Mouse (Mus musculus): ENCODE results near the gene Myh7b. TPM values are rescaled to one million over a fixed set of nuclear protein-coding genes. Genes with fewer than 3 reads are reported as not detected.

The Myh7b gene
- 0.80 and 1.0 TPM in 2 replicates for polyA plus RNA-seq (2015; fragmentation: Nextera tagmentation; extraction: Ambion mirVana)

DNA sequence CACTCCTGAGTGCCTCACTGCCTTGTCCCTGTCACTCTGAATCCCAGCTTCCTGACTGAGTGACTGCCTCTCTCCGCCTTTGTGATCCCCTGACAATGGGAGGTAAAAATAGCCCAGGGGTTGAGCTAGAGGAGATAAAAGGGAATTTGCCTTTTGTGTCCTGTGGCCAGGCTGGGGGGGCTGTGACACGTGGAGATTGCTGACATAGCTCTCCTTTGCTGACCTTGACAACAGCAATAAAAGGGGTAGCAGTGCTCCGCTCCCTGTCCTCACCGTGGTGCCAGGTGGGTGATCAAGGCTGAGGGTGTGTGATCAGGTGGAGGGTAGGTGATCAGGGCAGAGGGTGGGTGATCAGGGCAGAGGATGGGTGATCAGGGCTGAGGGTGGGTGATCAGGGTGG, at the start of gene Myh7b:
Gene Myh7b (plus strand): TSS at position 235 of the 400 bp plus-strand sequence.
- H3K4me2 ChIP-seq (ENCODE audit: low read length) = no peak within 1 kb of the TSS
- no peaks in the 10 kb centered on the region for H3K27me3 ChIP-seq (ENCODE audit: control insufficient read depth, insufficient read depth, low read depth, low read length)
- H3K36me3 ChIP-seq (ENCODE audit: control insufficient read depth, insufficient read depth, low read length) = no peaks in the 10 kb centered on the region
- 37% methylated on average over 4 of the region's 4 CpGs for WGBS
- no peaks in the 10 kb centered on the region for H3K9me3 ChIP-seq (replicated peaks; ENCODE audit: control insufficient read depth, low read length, poor library complexity, severe bottlenecking)
- H3K9ac ChIP-seq (ENCODE audit: low read depth, low read length) = no peak within 1 kb of the TSS
- H3K27ac ChIP-seq (ENCODE audit: low read length) = no peak within 1 kb of the TSS
- H3K4me1 ChIP-seq (ENCODE audit: control insufficient read depth, insufficient read depth, low read length) = no peaks in the 10 kb centered on the region
- ATAC-seq = no peak
- H3K4me3 ChIP-seq (ENCODE audit: low read depth, low read length) = no peak within 1 kb of the TSS

DNA sequence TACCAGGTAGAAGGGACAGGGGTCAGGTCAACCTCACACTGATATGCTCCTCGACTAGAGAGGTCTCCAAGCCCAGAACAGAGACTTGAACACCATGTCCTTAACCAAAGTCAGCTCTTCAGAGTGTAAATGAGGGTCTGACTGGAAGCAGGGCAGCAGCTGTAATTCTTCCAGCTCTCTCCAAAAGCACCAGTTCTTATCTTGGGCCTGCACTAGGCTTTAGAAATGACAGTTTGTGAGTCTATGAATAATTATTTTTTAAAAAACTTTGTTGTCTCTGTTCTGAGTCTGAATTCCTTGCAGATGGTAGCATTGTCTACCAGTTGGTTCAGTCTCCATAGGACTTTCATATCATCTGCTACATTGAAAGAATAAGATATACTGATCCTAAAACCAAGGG, 48.8 kb upstream of the Myh7b start:
- Histone ChIP-seq H3K27ac (ENCODE audit: low read length) (no peak overlapping the region), H3K9me3 (replicated peaks; ENCODE audit: control insufficient read depth, low read length, poor library complexity, severe bottlenecking) (no peaks in the 10 kb centered on the region), H3K4me1 (ENCODE audit: control insufficient read depth, insufficient read depth, low read length) (no peaks in the 10 kb centered on the region), H3K27me3 (ENCODE audit: control insufficient read depth, insufficient read depth, low read depth, low read length) (no peaks in the 10 kb centered on the region), H3K4me3 (ENCODE audit: low read depth, low read length) (no peak overlapping the region), H3K36me3 (ENCODE audit: control insufficient read depth, insufficient read depth, low read length) (0 out of 2 replicates have a peak, but pooled peaks cover 8% of the 10 kb centered on the region), H3K9ac (ENCODE audit: low read depth, low read length) (no peak overlapping the region), H3K4me2 (ENCODE audit: low read length) (no peak overlapping the region)
- WGBS = 67% methylated on average over 1 of the region's 1 CpGs
- no peak for ATAC-seq

DNA sequence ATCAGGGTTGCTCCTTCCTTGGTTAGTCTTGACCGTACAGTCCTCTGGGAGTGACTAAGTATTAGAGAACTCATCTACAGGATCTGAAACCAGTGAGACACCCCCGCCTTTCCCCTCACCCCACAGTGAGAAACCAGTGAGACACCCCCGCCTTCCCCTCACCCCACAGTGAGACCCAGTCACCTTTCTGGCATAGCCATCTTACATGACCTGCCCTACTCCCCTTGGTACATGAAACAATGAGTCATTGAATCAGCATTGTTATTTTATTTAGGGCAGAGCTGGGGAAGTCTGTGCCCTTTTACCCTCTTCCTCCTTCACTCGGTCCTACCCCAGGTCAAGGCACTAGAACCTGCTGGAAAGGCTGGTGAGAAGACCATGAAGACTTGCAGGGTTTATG, 48.1 kb upstream of the Myh7b start:
- no peak for ATAC-seq
- WGBS = 84% methylated on average over 4 of the region's 4 CpGs
- Histone ChIP-seq H3K4me3 (ENCODE audit: low read depth, low read length) (no peak overlapping the region), H3K36me3 (ENCODE audit: control insufficient read depth, insufficient read depth, low read length) (0 out of 2 replicates have a peak, but pooled peaks cover 8% of the 10 kb centered on the region), H3K9me3 (replicated peaks; ENCODE audit: control insufficient read depth, low read length, poor library complexity, severe bottlenecking) (no peaks in the 10 kb centered on the region), H3K4me1 (ENCODE audit: control insufficient read depth, insufficient read depth, low read length) (no peaks in the 10 kb centered on the region), H3K27ac (ENCODE audit: low read length) (no peak overlapping the region), H3K9ac (ENCODE audit: low read depth, low read length) (no peak overlapping the region), H3K4me2 (ENCODE audit: low read length) (no peak overlapping the region), H3K27me3 (ENCODE audit: control insufficient read depth, insufficient read depth, low read depth, low read length) (no peaks in the 10 kb centered on the region)

DNA sequence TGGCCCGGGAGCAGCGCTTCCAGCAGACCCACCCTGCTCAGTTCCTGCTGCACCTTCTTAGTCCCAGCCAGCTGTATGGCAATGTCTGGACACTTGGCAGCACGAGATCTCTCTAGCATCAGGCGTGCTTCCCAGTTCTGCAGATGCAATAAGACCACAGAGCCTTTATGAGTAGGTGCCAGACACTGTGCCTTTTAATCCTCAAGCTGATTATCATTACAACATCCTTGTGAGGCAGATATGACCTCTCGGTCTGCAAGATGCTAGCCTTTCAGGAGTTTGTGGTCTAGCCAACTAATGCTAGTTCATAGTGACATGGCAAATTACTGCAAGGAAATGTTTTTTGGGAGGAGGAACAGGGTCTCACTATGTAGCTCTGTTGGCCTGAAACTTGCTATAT, 43.3 kb upstream of the Myh7b start:
- Histone ChIP-seq H3K9ac (ENCODE audit: low read depth, low read length) (no peak overlapping the region), H3K27ac (ENCODE audit: low read length) (no peak overlapping the region), H3K36me3 (ENCODE audit: control insufficient read depth, insufficient read depth, low read length) (0 out of 2 replicates have a peak, but pooled peaks cover 6% of the 10 kb centered on the region), H3K4me3 (ENCODE audit: low read depth, low read length) (no peak overlapping the region), H3K27me3 (ENCODE audit: control insufficient read depth, insufficient read depth, low read depth, low read length) (no peaks in the 10 kb centered on the region), H3K4me2 (ENCODE audit: low read length) (no peak overlapping the region), H3K9me3 (replicated peaks; ENCODE audit: control insufficient read depth, low read length, poor library complexity, severe bottlenecking) (no peaks in the 10 kb centered on the region), H3K4me1 (ENCODE audit: control insufficient read depth, insufficient read depth, low read length) (no peaks in the 10 kb centered on the region)
- no peak for ATAC-seq
- 85% methylated on average over 5 of the region's 5 CpGs for WGBS

DNA sequence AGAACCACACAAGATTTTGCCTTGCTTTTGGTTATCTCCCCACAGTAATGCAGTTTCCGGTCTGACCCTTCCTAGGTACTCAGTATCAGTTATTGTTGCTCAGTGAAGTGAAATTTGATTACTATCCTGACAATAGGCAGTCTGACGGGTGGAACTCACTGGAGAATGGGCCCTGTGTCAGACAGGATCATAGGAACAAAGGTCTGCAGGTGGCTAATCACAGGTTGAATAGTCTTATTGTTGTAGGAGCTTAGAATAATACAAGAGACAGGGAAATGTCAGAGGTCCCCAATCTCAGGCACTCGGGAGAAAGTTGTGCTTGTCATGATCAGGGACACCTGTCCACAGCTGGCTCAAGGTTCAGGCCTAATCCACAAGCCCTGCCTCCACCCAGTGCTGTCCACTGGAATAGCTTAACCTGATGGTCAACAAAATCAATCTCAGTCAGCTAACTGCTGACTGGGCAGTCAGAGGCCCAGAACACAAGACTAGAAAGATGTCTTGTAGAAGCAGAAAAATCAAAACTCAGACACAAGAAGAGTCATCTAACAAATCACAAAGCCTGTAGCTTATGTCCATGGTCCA, 41.7 kb upstream of the Myh7b start:
- Histone ChIP-seq H3K9ac (ENCODE audit: low read depth, low read length) (no peak overlapping the region), H3K36me3 (ENCODE audit: control insufficient read depth, insufficient read depth, low read length) (0 out of 2 replicates have a peak, but pooled peaks cover 6% of the 10 kb centered on the region), H3K27me3 (ENCODE audit: control insufficient read depth, insufficient read depth, low read depth, low read length) (no peaks in the 10 kb centered on the region), H3K4me3 (ENCODE audit: low read depth, low read length) (no peak overlapping the region), H3K4me1 (ENCODE audit: control insufficient read depth, insufficient read depth, low read length) (no peaks in the 10 kb centered on the region), H3K4me2 (ENCODE audit: low read length) (no peak overlapping the region), H3K9me3 (replicated peaks; ENCODE audit: control insufficient read depth, low read length, poor library complexity, severe bottlenecking) (no peaks in the 10 kb centered on the region), H3K27ac (ENCODE audit: low read length) (no peak overlapping the region)
- 9% methylated on average over 3 of the region's 3 CpGs for WGBS
- ATAC-seq = no peak

DNA sequence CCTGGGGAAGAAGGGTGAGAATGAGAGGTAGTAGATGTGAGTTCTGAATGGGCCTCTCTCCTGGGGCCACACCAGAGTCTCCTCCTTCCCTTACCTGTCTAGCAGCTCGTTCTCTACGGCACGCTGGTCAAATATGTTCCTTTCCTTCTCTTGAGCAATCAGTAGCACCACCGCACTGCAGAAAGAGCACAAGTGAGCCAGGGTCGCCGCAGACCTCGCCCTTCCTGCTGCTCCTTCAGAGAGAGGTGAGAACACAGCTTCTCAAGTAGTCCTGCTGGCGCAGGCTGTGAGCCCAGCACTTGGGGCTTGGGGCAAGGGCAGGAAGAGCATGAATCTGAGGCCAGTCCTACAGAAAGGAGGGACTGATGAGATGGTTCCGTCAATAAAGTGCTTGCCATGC, 38.0 kb upstream of the Myh7b start:
- Histone ChIP-seq H3K9ac (ENCODE audit: low read depth, low read length) (no peak overlapping the region), H3K27ac (ENCODE audit: low read length) (no peak overlapping the region), H3K36me3 (ENCODE audit: control insufficient read depth, insufficient read depth, low read length) (no peaks in the 10 kb centered on the region), H3K27me3 (ENCODE audit: control insufficient read depth, insufficient read depth, low read depth, low read length) (no peaks in the 10 kb centered on the region), H3K4me2 (ENCODE audit: low read length) (no peak overlapping the region), H3K4me1 (ENCODE audit: control insufficient read depth, insufficient read depth, low read length) (no peaks in the 10 kb centered on the region), H3K4me3 (ENCODE audit: low read depth, low read length) (no peak overlapping the region), H3K9me3 (replicated peaks; ENCODE audit: control insufficient read depth, low read length, poor library complexity, severe bottlenecking) (no peaks in the 10 kb centered on the region)
- 96% methylated on average over 9 of the region's 9 CpGs for WGBS
- no peak for ATAC-seq

DNA sequence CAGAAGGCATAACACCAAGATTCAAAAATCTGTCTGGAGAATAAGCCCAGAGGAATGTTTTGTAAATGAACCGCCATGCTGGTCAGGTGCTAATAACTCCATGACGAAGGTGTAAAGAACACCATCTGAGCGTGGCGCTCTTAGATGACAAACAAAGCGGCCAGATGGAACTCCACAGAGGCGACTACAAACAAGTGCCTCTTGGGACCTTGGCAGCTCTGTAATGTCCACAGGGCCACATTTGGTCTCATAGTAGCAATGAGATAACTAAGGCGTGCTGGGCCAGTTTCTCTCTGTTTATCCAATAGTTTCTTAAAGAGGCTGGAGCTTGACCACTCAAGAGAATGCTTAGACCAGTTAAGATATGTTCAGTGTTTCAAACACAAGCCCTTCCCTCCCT, 37.0 kb upstream of the Myh7b start:
- no peak overlapping the region for H3K4me2 ChIP-seq (ENCODE audit: low read length)
- no peaks in the 10 kb centered on the region for H3K27me3 ChIP-seq (ENCODE audit: control insufficient read depth, insufficient read depth, low read depth, low read length)
- H3K9me3 ChIP-seq (replicated peaks; ENCODE audit: control insufficient read depth, low read length, poor library complexity, severe bottlenecking) = no peaks in the 10 kb centered on the region
- H3K9ac ChIP-seq (ENCODE audit: low read depth, low read length) = no peak overlapping the region
- no peak for ATAC-seq
- H3K4me1 ChIP-seq (ENCODE audit: control insufficient read depth, insufficient read depth, low read length) = no peaks in the 10 kb centered on the region
- H3K36me3 ChIP-seq (ENCODE audit: control insufficient read depth, insufficient read depth, low read length) = no peaks in the 10 kb centered on the region
- no peak overlapping the region for H3K4me3 ChIP-seq (ENCODE audit: low read depth, low read length)
- 93% methylated on average over 7 of the region's 7 CpGs for WGBS
- H3K27ac ChIP-seq (ENCODE audit: low read length) = no peak overlapping the region

DNA sequence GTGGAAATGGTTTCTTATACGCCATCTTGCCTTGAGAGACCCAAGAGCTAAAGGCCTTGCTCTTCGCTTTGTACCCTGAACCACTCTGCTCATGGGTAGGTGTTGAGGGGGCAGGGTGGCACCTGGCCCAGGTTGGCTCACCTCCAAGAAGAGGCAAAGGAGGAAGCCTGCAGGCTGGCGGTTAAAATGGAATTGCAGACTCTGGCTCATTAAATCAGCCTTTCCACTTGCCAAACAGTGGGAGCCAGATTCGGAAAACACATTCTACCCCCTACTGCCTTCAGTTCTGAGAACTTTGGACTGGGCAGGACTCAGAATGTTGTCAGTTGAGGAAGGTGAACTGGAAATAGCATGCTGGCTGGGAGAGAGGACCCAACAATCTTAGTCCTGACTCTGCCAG, 36.3 kb upstream of the Myh7b start:
- H3K27ac ChIP-seq (ENCODE audit: low read length) = no peak overlapping the region
- no peaks in the 10 kb centered on the region for H3K9me3 ChIP-seq (replicated peaks; ENCODE audit: control insufficient read depth, low read length, poor library complexity, severe bottlenecking)
- 88% methylated on average over 4 of the region's 4 CpGs for WGBS
- H3K4me1 ChIP-seq (ENCODE audit: control insufficient read depth, insufficient read depth, low read length) = no peaks in the 10 kb centered on the region
- H3K27me3 ChIP-seq (ENCODE audit: control insufficient read depth, insufficient read depth, low read depth, low read length) = no peaks in the 10 kb centered on the region
- H3K4me3 ChIP-seq (ENCODE audit: low read depth, low read length) = no peak overlapping the region
- no peak overlapping the region for H3K4me2 ChIP-seq (ENCODE audit: low read length)
- no peak overlapping the region for H3K9ac ChIP-seq (ENCODE audit: low read depth, low read length)
- ATAC-seq = no peak
- H3K36me3 ChIP-seq (ENCODE audit: control insufficient read depth, insufficient read depth, low read length) = no peaks in the 10 kb centered on the region

DNA sequence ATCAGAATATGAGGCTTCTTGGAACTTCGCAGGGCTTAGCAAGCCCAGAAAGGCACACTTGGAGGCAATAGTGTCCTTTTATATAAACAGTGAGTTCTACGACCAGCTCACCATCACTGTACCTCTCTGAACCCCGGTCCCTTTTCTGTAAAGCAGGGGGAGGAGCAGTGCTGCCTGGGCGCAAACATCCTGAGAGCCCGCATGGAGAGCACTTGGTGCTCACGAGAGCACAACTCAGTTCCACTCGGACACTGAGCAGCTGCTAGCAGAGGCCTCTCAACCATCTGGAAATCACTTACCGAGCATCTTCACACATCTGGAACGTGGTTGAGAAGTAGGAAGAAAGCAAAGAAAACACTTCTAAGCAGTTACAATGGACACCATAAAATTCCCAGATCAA, 34.4 kb upstream of the Myh7b start:
- 87% methylated on average over 9 of the region's 9 CpGs for WGBS
- Histone ChIP-seq H3K9ac (ENCODE audit: low read depth, low read length) (no peak overlapping the region), H3K27ac (ENCODE audit: low read length) (no peak overlapping the region), H3K4me3 (ENCODE audit: low read depth, low read length) (no peak overlapping the region), H3K9me3 (replicated peaks; ENCODE audit: control insufficient read depth, low read length, poor library complexity, severe bottlenecking) (no peaks in the 10 kb centered on the region), H3K4me2 (ENCODE audit: low read length) (no peak overlapping the region), H3K36me3 (ENCODE audit: control insufficient read depth, insufficient read depth, low read length) (no peaks in the 10 kb centered on the region), H3K4me1 (ENCODE audit: control insufficient read depth, insufficient read depth, low read length) (no peaks in the 10 kb centered on the region), H3K27me3 (ENCODE audit: control insufficient read depth, insufficient read depth, low read depth, low read length) (no peaks in the 10 kb centered on the region)
- no peak for ATAC-seq

Data from midbrain, embryonic 16.5 days (tissue).